ENCODE assay signal across 8 mouse cellular contexts in the genomic region with DNA sequence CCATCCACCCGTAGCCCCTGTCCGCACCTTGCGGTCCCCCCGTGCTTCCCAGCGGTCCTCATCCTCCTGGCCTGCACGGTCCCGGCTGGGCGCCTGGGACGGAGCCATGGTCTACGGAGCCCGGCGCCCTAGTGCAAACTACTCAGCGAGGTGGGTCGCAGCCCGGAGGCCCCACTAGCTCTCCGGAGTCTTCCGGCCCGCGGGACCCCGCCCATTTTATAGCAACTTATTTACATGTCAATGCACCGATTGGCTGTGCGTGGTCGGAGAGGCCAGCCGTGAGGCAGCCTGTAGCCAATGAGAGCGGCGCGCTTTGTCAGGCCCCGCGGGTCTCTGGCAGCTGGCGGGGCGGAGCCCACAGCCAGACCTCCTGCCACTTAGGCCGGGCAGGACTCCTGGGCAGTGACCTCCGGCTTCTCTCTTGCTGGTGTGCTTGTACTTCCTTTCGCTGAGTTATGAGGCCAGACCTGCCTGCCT. TPM values are rescaled to one million over a fixed set of nuclear protein-coding genes. Genes with fewer than 3 reads are reported as not detected.
A peak's percentile ranks its signal among the peaks of the same experiment; 100 is the strongest.
DNase-seq lines count a peak whose midpoint lies in the region; ATAC-seq lines count a peak whose summit lies in the region.

No protein-coding gene starts in this region.

- no peaks in the 10 kb centered on the region for H3K9me3 ChIP-seq in hindbrain, embryonic 16.5 days (ENCODE audit: control insufficient read depth, low read length)

- H3K27ac ChIP-seq in hindbrain, embryonic 16.5 days (ENCODE audit: low read depth, low read length): peak overlapping the region; percentile 80

- under 1% methylated on average over 33 of the region's 34 CpGs for WGBS in hindbrain, embryonic 16.5 days

- ATAC-seq in hindbrain, embryonic 16.5 days: peak; percentile 93

- H3K4me1 ChIP-seq in hindbrain, embryonic 16.5 days (ENCODE audit: control insufficient read depth, insufficient read depth, low read depth, low read length): peaks cover 33% of the 10 kb centered on the region

- H3K27me3 ChIP-seq in hindbrain, embryonic 16.5 days (replicated peaks; ENCODE audit: control insufficient read depth, insufficient read depth, low read length): no peaks in the 10 kb centered on the region

- H3K36me3 ChIP-seq in hindbrain, embryonic 16.5 days (ENCODE audit: control insufficient read depth, insufficient read depth, low read length): peaks cover 5% of the 10 kb centered on the region; the same call in 1 of the 2 replicates

- peak overlapping the region; percentile 85 for H3K9ac ChIP-seq in hindbrain, embryonic 16.5 days (ENCODE audit: low read depth, low read length)

- DNase-seq in ZHBTc4 (ENCODE audit: low read depth, low spot score): peak; percentile 98
- peak; percentile 84 to 94 for DNase-seq in cerebellum, postnatal 4 days (ENCODE audit: low spot score in 2 of 2)
- peak; percentile 95 for DNase-seq in gastrocnemius, adult 18-20 months (ENCODE audit: low spot score)
- peak; percentile 79 to 90 for DNase-seq in left cerebral cortex, adult 18-20 months (ENCODE audit: low spot score in 2 of 2)
- peak; percentile 96 to 99 for DNase-seq in lung, postnatal 4 days
- DNase-seq in retina, postnatal 1 day: peak; percentile 99
- peak; percentile 95 for DNase-seq in thymus, postnatal 4 days

- peak overlapping the region; percentile 67 for H3K4me3 ChIP-seq in hindbrain, embryonic 16.5 days (ENCODE audit: low read length)

- peak overlapping the region; percentile 93 for H3K4me2 ChIP-seq in hindbrain, embryonic 16.5 days (ENCODE audit: low read length)

RNA-seq across cellular contexts. Expression of a gene that starts 0.8 kb away (rescaled TPM):
- total RNA-seq in gastrocnemius, adult 18-20 months (2021): 1 to 10 TPM; 6.0 to 6.4 TPM
- polyA plus RNA-seq in hindbrain, embryonic 16.5 days (2015; fragmentation: Nextera tagmentation; extraction: Ambion mirVana): 138 and 150 TPM in 2 replicates
- total RNA-seq in left cerebral cortex, adult 18-20 months (2021): 10 to 100 TPM; 15.3 to 17.4 TPM

RNA-seq across cellular contexts. Expression of a gene that starts 14.5 kb away (rescaled TPM):
- total RNA-seq in gastrocnemius, adult 18-20 months (2021): 10 to 100 TPM; 35.4 to 40.1 TPM
- 140 and 145 TPM in 2 replicates for polyA plus RNA-seq in hindbrain, embryonic 16.5 days (2015; fragmentation: Nextera tagmentation; extraction: Ambion mirVana)
- 10 to 100 TPM; 60.1 to 64.3 TPM for total RNA-seq in left cerebral cortex, adult 18-20 months (2021)

RNA-seq across cellular contexts. Expression of a gene that starts 46.1 kb away (rescaled TPM):
- 1 to 10 TPM; 2.3 to 3.0 TPM for total RNA-seq in gastrocnemius, adult 18-20 months (2021)
- polyA plus RNA-seq in hindbrain, embryonic 16.5 days (2015; fragmentation: Nextera tagmentation; extraction: Ambion mirVana): 5.0 and 5.8 TPM in 2 replicates
- total RNA-seq in left cerebral cortex, adult 18-20 months (2021): 10 to 100 TPM; 39.0 to 39.1 TPM

RNA-seq across cellular contexts. Expression of a gene that starts 46.8 kb away (rescaled TPM):
- total RNA-seq in gastrocnemius, adult 18-20 months (2021): 1 to 10 TPM; 1.2 to 1.6 TPM
- 0.21 and 0.31 TPM in 2 replicates for polyA plus RNA-seq in hindbrain, embryonic 16.5 days (2015; fragmentation: Nextera tagmentation; extraction: Ambion mirVana)
- total RNA-seq in left cerebral cortex, adult 18-20 months (2021): under 1 TPM; 0.30 to 0.58 TPM

Comparison
In these comparisons a context has a peak if more than half of its experiments do, and no peak if none do; other contexts are left out.
1. Peak in every context shown above with its lines: DNase-seq, ATAC-seq, H3K4me3 ChIP-seq and H3K27ac ChIP-seq.
2. RNA of a gene that starts 46.1 kb away (total RNA-seq): 39.0 to 39.1 TPM in left cerebral cortex, adult 18-20 months; 2.3 to 3.0 TPM in gastrocnemius, adult 18-20 months; every median in the first group is over 10 times any median in the second.